Mouse (Mus musculus) thymus, adult 2 months (tissue): ENCODE results near the gene Dip2c.

Source experiments
- CTCF ChIP-seq: fragments of 200-500 bp; IDR thresholded peaks from 2 replicates; pipeline ENCODE4 v1.5.1; 2012; ENCODE audit warnings: mild to moderate bottlenecking, control low read depth, low read length, moderate library complexity, borderline replicate concordance; ENCODE audit not compliant: control insufficient read depth, poor library complexity, insufficient read depth; ENCODE audit errors: extremely low read depth
- POLR2A ChIP-seq: fragments of 200-500 bp; IDR thresholded peaks from 2 replicates; pipeline ENCODE4 v1.6.1; 2012; ENCODE audit warnings: mild to moderate bottlenecking, low read length, control low read depth, moderate library complexity; ENCODE audit not compliant: control insufficient read depth, poor library complexity, insufficient read depth; ENCODE audit errors: extremely low read depth

- no peak for TF ChIP-seq CTCF
- no peak for TF ChIP-seq POLR2A
Measured at GRCm38 (mm10) chr13:9683280-9683679, 407.0 kb downstream of the Dip2c start.
